Mouse (Mus musculus): ENCODE measurements around the gene Eml1. TPM values are rescaled to one million over a fixed set of nuclear protein-coding genes. Genes with fewer than 3 reads are reported as not detected.

Gene Eml1
- polyA plus RNA-seq, 1 experiment: 0.38 TPM

DNA sequence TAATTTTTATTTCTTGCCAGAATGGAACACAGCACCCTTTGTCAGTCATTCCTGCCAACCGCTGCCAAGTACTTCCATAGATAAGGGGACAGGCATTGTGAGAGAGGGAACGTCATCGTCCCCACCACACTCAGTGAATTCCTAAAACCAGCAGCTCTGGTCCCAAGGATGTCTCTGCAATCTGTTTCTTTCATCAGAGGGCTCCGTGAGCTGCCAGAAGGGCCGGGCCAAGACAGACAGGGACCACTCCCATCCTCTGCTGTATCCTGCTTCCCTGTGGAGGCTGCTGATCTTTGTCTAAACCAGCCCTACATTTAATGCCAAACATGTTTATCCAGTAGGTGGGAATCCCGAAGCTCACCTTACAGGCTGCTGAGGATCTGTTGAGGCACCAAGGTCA, 182.3 kb downstream of the Eml1 start:
- Histone ChIP-seq H3K27ac (ENCODE audit: insufficient read depth, low read depth, low read length) (no peak overlapping the region), H3K4me1 (ENCODE audit: control insufficient read depth, insufficient read depth, low read length) (no peaks in the 10 kb centered on the region), H3K4me3 (ENCODE audit: insufficient read depth, low read length) (no peak overlapping the region)
- TF ChIP-seq CTCF (IDR thresholded peaks at IDR 0.05; ENCODE audit: low read depth, low read length) (no peak), POLR2A (IDR thresholded peaks at IDR 0.05; ENCODE audit: borderline replicate concordance, low read depth, low read length) (no peak)

GRCm38 (mm10) chr12:108554120-108554841, 183.5 kb downstream of the Eml1 start, which contains the start of gene Evl:
TSS of gene Evl (plus strand) at chr12:108554720.
- H3K27ac ChIP-seq (ENCODE audit: insufficient read depth, low read depth, low read length): no peak within 1 kb of the TSS
- no peak for TF ChIP-seq POLR2A (IDR thresholded peaks at IDR 0.05; ENCODE audit: borderline replicate concordance, low read depth, low read length)
- TF ChIP-seq CTCF (IDR thresholded peaks at IDR 0.05; ENCODE audit: low read depth, low read length): no peak
- peak within 1 kb of the TSS; percentile 44 for H3K4me3 ChIP-seq (ENCODE audit: insufficient read depth, low read length)
- H3K4me1 ChIP-seq (ENCODE audit: control insufficient read depth, insufficient read depth, low read length): no peaks in the 10 kb centered on the region

GRCm38 (mm10) chr12:108554861-108555556, 184.3 kb downstream of the Eml1 start:
- Histone ChIP-seq H3K4me3 (ENCODE audit: insufficient read depth, low read length) (peak overlapping the region; percentile 44), H3K27ac (ENCODE audit: insufficient read depth, low read depth, low read length) (no peak overlapping the region), H3K4me1 (ENCODE audit: control insufficient read depth, insufficient read depth, low read length) (no peaks in the 10 kb centered on the region)
- TF ChIP-seq POLR2A (IDR thresholded peaks at IDR 0.05; ENCODE audit: borderline replicate concordance, low read depth, low read length) (no peak), CTCF (IDR thresholded peaks at IDR 0.05; ENCODE audit: low read depth, low read length) (no peak)

DNA sequence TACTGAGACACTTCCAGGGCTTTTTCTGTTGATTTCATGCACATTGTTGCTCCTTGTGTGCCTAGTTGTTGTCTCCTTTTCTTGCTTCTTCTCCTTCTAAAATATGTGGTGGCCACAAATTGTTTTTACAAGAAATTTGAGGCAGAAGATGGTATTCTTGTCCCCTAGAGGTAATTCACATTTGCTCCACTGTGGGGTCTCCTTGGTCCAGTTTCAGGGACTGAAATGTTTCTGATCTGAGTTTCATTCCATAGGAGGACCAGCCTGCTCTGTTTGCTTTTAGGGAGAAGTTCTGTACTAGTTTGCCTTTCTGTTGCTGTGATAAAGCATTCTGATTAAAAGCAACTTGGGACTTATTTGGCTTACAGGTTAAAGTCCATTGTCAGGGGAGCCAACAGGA, 187.4 kb downstream of the Eml1 start:
- H3K4me3 ChIP-seq (ENCODE audit: insufficient read depth, low read length): no peak overlapping the region
- TF ChIP-seq POLR2A (IDR thresholded peaks at IDR 0.05; ENCODE audit: borderline replicate concordance, low read depth, low read length) (no peak), CTCF (IDR thresholded peaks at IDR 0.05; ENCODE audit: low read depth, low read length) (no peak)
- H3K4me1 ChIP-seq (ENCODE audit: control insufficient read depth, insufficient read depth, low read length): no peaks in the 10 kb centered on the region
- H3K27ac ChIP-seq (ENCODE audit: insufficient read depth, low read depth, low read length): no peak overlapping the region

DNA sequence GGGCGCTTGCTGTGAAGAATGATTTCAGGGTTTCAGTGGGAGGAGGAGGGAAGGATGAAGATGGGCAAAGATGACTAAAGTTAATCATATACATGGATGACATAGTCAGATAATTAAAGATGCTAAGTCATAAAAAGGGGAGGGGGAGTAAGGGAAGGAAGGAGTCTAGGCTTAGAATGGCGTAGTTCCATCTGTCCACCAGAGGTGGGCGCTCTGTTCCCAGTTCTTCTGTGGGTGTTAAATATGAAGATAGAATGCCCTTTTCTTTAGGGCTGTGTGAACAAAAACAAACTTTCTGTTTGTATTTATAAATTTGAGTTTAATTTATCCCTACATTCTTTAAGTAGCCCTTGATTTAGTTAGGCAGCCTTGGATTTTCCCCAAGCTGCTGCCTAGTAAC, 192.5 kb downstream of the Eml1 start:
- Histone ChIP-seq H3K4me1 (ENCODE audit: control insufficient read depth, insufficient read depth, low read length) (no peaks in the 10 kb centered on the region), H3K4me3 (ENCODE audit: insufficient read depth, low read length) (no peak overlapping the region), H3K27ac (ENCODE audit: insufficient read depth, low read depth, low read length) (no peak overlapping the region)
- TF ChIP-seq CTCF (IDR thresholded peaks at IDR 0.05; ENCODE audit: low read depth, low read length) (no peak), POLR2A (IDR thresholded peaks at IDR 0.05; ENCODE audit: borderline replicate concordance, low read depth, low read length) (no peak)

- no peak overlapping the region for H3K4me3 ChIP-seq (ENCODE audit: insufficient read depth, low read length)
- H3K4me1 ChIP-seq (ENCODE audit: control insufficient read depth, insufficient read depth, low read length): no peaks in the 10 kb centered on the region
- H3K27ac ChIP-seq (ENCODE audit: insufficient read depth, low read depth, low read length): no peak overlapping the region
- TF ChIP-seq POLR2A (IDR thresholded peaks at IDR 0.05; ENCODE audit: borderline replicate concordance, low read depth, low read length) (no peak), CTCF (IDR thresholded peaks at IDR 0.05; ENCODE audit: low read depth, low read length) (no peak)
Observed at GRCm38 (mm10) chr12:108564910-108565506, 194.3 kb downstream of the Eml1 start.

GRCm38 (mm10) chr12:108579156-108579871, 208.6 kb downstream of the Eml1 start:
- TF ChIP-seq CTCF (IDR thresholded peaks at IDR 0.05; ENCODE audit: low read depth, low read length) (no peak), POLR2A (IDR thresholded peaks at IDR 0.05; ENCODE audit: borderline replicate concordance, low read depth, low read length) (no peak)
- H3K4me1 ChIP-seq (ENCODE audit: control insufficient read depth, insufficient read depth, low read length): no peaks in the 10 kb centered on the region

GRCm38 (mm10) chr12:108583775-108584174, 213.0 kb downstream of the Eml1 start:
- H3K4me3 ChIP-seq (ENCODE audit: insufficient read depth, low read length): no peak overlapping the region
- TF ChIP-seq POLR2A (IDR thresholded peaks at IDR 0.05; ENCODE audit: borderline replicate concordance, low read depth, low read length): no peak
- no peak for TF ChIP-seq CTCF (IDR thresholded peaks at IDR 0.05; ENCODE audit: low read depth, low read length)
- no peak overlapping the region for H3K27ac ChIP-seq (ENCODE audit: insufficient read depth, low read depth, low read length)
- no peaks in the 10 kb centered on the region for H3K4me1 ChIP-seq (ENCODE audit: control insufficient read depth, insufficient read depth, low read length)

More at GRCm38 (mm10) chr12:108579156-108579871, 208.6 kb downstream of the Eml1 start:
- Histone ChIP-seq H3K4me3 (ENCODE audit: insufficient read depth, low read length) (no peak overlapping the region), H3K27ac (ENCODE audit: insufficient read depth, low read depth, low read length) (no peak overlapping the region)

Other genes starting within 250 kb of the Eml1 start
- 75.8 and 82.8 TPM in 2 replicates for gene Setd3, start 191.6 kb upstream of the Eml1 start, polyA plus RNA-seq (2012; ENCODE audit: insufficient read depth, insufficient read length, missing spikeins)
- 31.8 and 34.8 TPM in 2 replicates for gene Ccnk, start 191.4 kb upstream of the Eml1 start, polyA plus RNA-seq (2012; ENCODE audit: insufficient read depth, insufficient read length, missing spikeins)
- 0.19 and 0.25 TPM in 2 replicates for gene Ccdc85c, start 95.5 kb upstream of the Eml1 start, polyA plus RNA-seq (2012; ENCODE audit: insufficient read depth, insufficient read length, missing spikeins)
- not detected in 2 replicates for gene Hhipl1, start 64.7 kb upstream of the Eml1 start, polyA plus RNA-seq (2012; ENCODE audit: insufficient read depth, insufficient read length, missing spikeins)
- 0.36 TPM in 1 of 2 replicates, not detected in the other for gene Cyp46a1, start 36.6 kb upstream of the Eml1 start, polyA plus RNA-seq (2012; ENCODE audit: insufficient read depth, insufficient read length, missing spikeins)
- gene Evl, start 183.8 kb downstream of the Eml1 start, polyA plus RNA-seq (2012; ENCODE audit: insufficient read depth, insufficient read length, missing spikeins): 215 and 219 TPM in 2 replicates